In the genomic region with DNA sequence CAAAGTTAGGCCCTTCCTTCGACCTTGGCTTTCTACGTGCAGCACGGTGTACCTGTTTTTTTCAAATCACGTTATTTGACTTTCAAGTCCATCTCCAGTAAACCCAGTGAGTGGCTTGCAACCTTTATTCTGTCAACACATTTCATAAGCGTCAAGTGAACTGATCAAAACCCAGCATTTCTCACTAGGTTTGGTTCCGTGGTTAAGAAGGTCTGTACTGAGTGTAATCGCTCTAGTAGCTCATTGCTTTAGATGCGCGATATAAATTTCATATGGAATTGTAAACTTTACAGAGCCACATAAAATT, we compare ENCODE assay signal across 8 mouse cellular contexts. TPM values are rescaled to one million over a fixed set of nuclear protein-coding genes. Genes with fewer than 3 reads are reported as not detected.
A peak's percentile ranks its signal among the peaks of the same experiment; 100 is the strongest.
DNase-seq lines count a peak whose midpoint lies in the region; ATAC-seq and TF ChIP-seq lines count a peak whose summit lies in the region.

No protein-coding gene starts in this region.

- 0 out of 2 replicates have a peak, but pooled peaks cover 8% of the 10 kb centered on the region for H3K4me1 ChIP-seq in kidney, postnatal 0 days (replicated peaks; ENCODE audit: insufficient read depth, low read length)
- peaks cover 9% of the 10 kb centered on the region for H3K4me1 ChIP-seq in hindbrain, postnatal 0 days (ENCODE audit: insufficient read depth, low read length)

- H3K36me3 ChIP-seq in kidney, postnatal 0 days (ENCODE audit: insufficient read depth, low read length), result peaks cover 21% of the 10 kb centered on the region; the same call in 1 of the 2 replicates
- peaks cover 24% of the 10 kb centered on the region for H3K36me3 ChIP-seq in hindbrain, postnatal 0 days (ENCODE audit: insufficient read depth, low read length)
- peaks cover 9% of the 10 kb centered on the region for H3K36me3 ChIP-seq in myocyte (ENCODE audit: control insufficient read depth, insufficient read depth)

- H3K79me2 ChIP-seq in myocyte (ENCODE audit: control insufficient read depth, insufficient read depth), result peaks cover 11% of the 10 kb centered on the region

- DNase-seq in kidney, postnatal 0 days (ENCODE audit: low spot score), result no peak
- DNase-seq in kidney, adult 18-20 months, result no peak
- DNase-seq in c-Kit-positive CD71-positive TER-119-positive erythroid progenitor cells, embryonic 14.5 days (ENCODE audit: low spot score), result peak; percentile 29
- DNase-seq in hindbrain, postnatal 0 days (ENCODE audit: low spot score), result no peak
- DNase-seq in right cerebral cortex, postnatal 25 days, result no peak
- no peak for DNase-seq in spleen, postnatal 10 days (ENCODE audit: low spot score in 2 of 2)
- no peak for DNase-seq in left cerebral cortex, adult 9 months (ENCODE audit: low spot score in 2 of 2)

- no peak for TF ChIP-seq POLR2A in myocyte (IDR thresholded peaks at IDR 0.05; ENCODE audit: insufficient read length, low read depth)

- peak overlapping the region; percentile 95 for H3K9ac ChIP-seq in kidney, postnatal 0 days (ENCODE audit: low read depth, low read length)
- peak overlapping the region; percentile 90 for H3K9ac ChIP-seq in hindbrain, postnatal 0 days (replicated peaks; ENCODE audit: low read length)

- peak overlapping the region; percentile 94 for H3ac ChIP-seq in myocyte (ENCODE audit: control insufficient read depth, insufficient read length)

- no peaks in the 10 kb centered on the region for H3K9me3 ChIP-seq in kidney, postnatal 0 days (replicated peaks; ENCODE audit: low read length)
- no peaks in the 10 kb centered on the region for H3K9me3 ChIP-seq in hindbrain, postnatal 0 days (ENCODE audit: low read length)

- H3K4me2 ChIP-seq in kidney, postnatal 0 days (ENCODE audit: low read length), result peak overlapping the region; percentile 76
- H3K4me2 ChIP-seq in hindbrain, postnatal 0 days (ENCODE audit: low read depth, low read length), result peak overlapping the region; percentile 81
- peak overlapping the region; percentile 84 for H3K4me2 ChIP-seq in myocyte (ENCODE audit: low read depth)

- 3% methylated on average over 9 of the region's 9 CpGs for WGBS in kidney, postnatal 0 days
- 4% methylated on average over 9 of the region's 9 CpGs for WGBS in hindbrain, postnatal 0 days

- peak overlapping the region; percentile 84 for H3K4me3 ChIP-seq in kidney, postnatal 0 days (replicated peaks; ENCODE audit: low read depth, low read length)
- H3K4me3 ChIP-seq in hindbrain, postnatal 0 days (ENCODE audit: low read length), result peak overlapping the region; percentile 89
- peak overlapping the region; percentile 66 for H3K4me3 ChIP-seq in myocyte

- no peaks in the 10 kb centered on the region for H3K27me3 ChIP-seq in kidney, postnatal 0 days (ENCODE audit: insufficient read depth, low read length)
- H3K27me3 ChIP-seq in hindbrain, postnatal 0 days (ENCODE audit: insufficient read depth, low read length), result no peaks in the 10 kb centered on the region; the same call in 1 of the 2 replicates
- H3K27me3 ChIP-seq in myocyte (ENCODE audit: control insufficient read depth, insufficient read depth, insufficient read length), result no peaks in the 10 kb centered on the region

- H3K27ac ChIP-seq in kidney, postnatal 0 days, result peak overlapping the region; percentile 89
- peak overlapping the region; percentile 86 for H3K27ac ChIP-seq in hindbrain, postnatal 0 days

- no peak for ATAC-seq in kidney, postnatal 0 days (replicated peaks; ENCODE audit: low FRiP score, low read depth)
- ATAC-seq in hindbrain, postnatal 0 days, result no peak

- TF ChIP-seq CTCF in kidney, postnatal 0 days (IDR thresholded peaks at IDR 0.05; ENCODE audit: low read depth), result no peak
- TF ChIP-seq CTCF in hindbrain, postnatal 0 days (IDR thresholded peaks at IDR 0.05; ENCODE audit: low read depth), result no peak

TF ChIP-seq in myocyte, 11 proteins besides CTCF, POLR2A, EP300 and RAD21:
- TF ChIP-seq TCF12 (IDR thresholded peaks at IDR 0.05; ENCODE audit: insufficient read depth, poor library complexity, severe bottlenecking) (no peak), MYOD1 (IDR thresholded peaks at IDR 0.05; ENCODE audit: control insufficient read depth in 1 of 3, insufficient read length in 2 of 3, low read depth in 2 of 3) (no peak), E2F4 (IDR thresholded peaks at IDR 0.05; ENCODE audit: insufficient read depth) (no peak), POLR2AphosphoS2 (IDR thresholded peaks at IDR 0.05; ENCODE audit: insufficient read length, low read depth) (no peak), MYOG (IDR thresholded peaks at IDR 0.05; ENCODE audit: control insufficient read depth in 1 of 3, insufficient read depth in 1 of 3, insufficient read length in 2 of 3, low read depth in 2 of 3) (no peak), MAX (IDR thresholded peaks at IDR 0.05; ENCODE audit: low read depth) (no peak), SRF (IDR thresholded peaks at IDR 0.05; ENCODE audit: control insufficient read depth, insufficient read length, low read depth) (no peak), CEBPB (IDR thresholded peaks at IDR 0.05; ENCODE audit: insufficient read depth, poor library complexity, severe bottlenecking) (no peak), USF1 (IDR thresholded peaks at IDR 0.05; ENCODE audit: low read depth) (no peak)

RNA-seq across cellular contexts. Expression of a gene that starts 0.5 kb away (rescaled TPM):
- polyA plus RNA-seq in kidney, postnatal 0 days (2015; fragmentation: Nextera tagmentation; extraction: Ambion mirVana), result 280 and 288 TPM in 2 replicates
- total RNA-seq in hindbrain, postnatal 0 days (2014; rRNA removed), result 78.8 and 88.6 TPM in 2 replicates
- 184 and 195 TPM in 2 replicates for polyA plus RNA-seq in hindbrain, postnatal 0 days (2015; fragmentation: Nextera tagmentation; extraction: Ambion mirVana)
- polyA plus RNA-seq in myocyte (2012; fragmentation: generic; extraction: Trizol), result 79.7 TPM

RNA-seq across cellular contexts. Expression of a gene that starts 28.2 kb away (rescaled TPM):
- polyA plus RNA-seq in kidney, postnatal 0 days (2015; fragmentation: Nextera tagmentation; extraction: Ambion mirVana), result not detected in 2 replicates
- not detected in 2 replicates for total RNA-seq in hindbrain, postnatal 0 days (2014; rRNA removed)
- polyA plus RNA-seq in hindbrain, postnatal 0 days (2015; fragmentation: Nextera tagmentation; extraction: Ambion mirVana), result not detected in 2 replicates
- not detected for polyA plus RNA-seq in myocyte (2012; fragmentation: generic; extraction: Trizol)

RNA-seq across cellular contexts. Expression of a gene that starts 45.9 kb away (rescaled TPM):
- 40.2 and 41.4 TPM in 2 replicates for polyA plus RNA-seq in kidney, postnatal 0 days (2015; fragmentation: Nextera tagmentation; extraction: Ambion mirVana)
- 46.3 and 55.0 TPM in 2 replicates for total RNA-seq in hindbrain, postnatal 0 days (2014; rRNA removed)
- polyA plus RNA-seq in hindbrain, postnatal 0 days (2015; fragmentation: Nextera tagmentation; extraction: Ambion mirVana), result 40.6 and 43.6 TPM in 2 replicates
- polyA plus RNA-seq in myocyte (2012; fragmentation: generic; extraction: Trizol), result 29.0 TPM
